Mouse (Mus musculus): ENCODE data around the gene Zfp428. TPM values are rescaled to one million over a fixed set of nuclear protein-coding genes. Genes with fewer than 3 reads are reported as not detected.

Zfp428 gene
- total and polyA plus RNA-seq, 3 experiments: 1.7 to 39.9 (median 4.4) TPM

- Histone ChIP-seq H3K27me3 (ENCODE audit: insufficient read depth, low read length) (peaks cover 35% of the 10 kb centered on the region), H3K4me3 (ENCODE audit: low read depth, low read length) (peak within 1 kb of the TSS; percentile 9; the same call in 1 of the 2 replicates), H3K9me3 (replicated peaks) (no peaks in the 10 kb centered on the region), H3K36me3 (replicated peaks) (no peaks in the 10 kb centered on the region), H3K4me1 (ENCODE audit: insufficient read depth, low read depth, low read length) (peaks cover 12% of the 10 kb centered on the region)
- peak; percentile 45 for DNase-seq (ENCODE audit: low spot score)
- no peak for TF ChIP-seq POLR2AphosphoS5 (IDR thresholded peaks at IDR 0.05; ENCODE audit: insufficient replicate concordance, low read depth, low read length)
- TF ChIP-seq GATA2 (IDR thresholded peaks at IDR 0.05; ENCODE audit: borderline replicate concordance, low read depth, low read length): no peak
- TF ChIP-seq GATA1 (IDR thresholded peaks at IDR 0.05; ENCODE audit: borderline replicate concordance, low read length): no peak
- TF ChIP-seq CTCF (IDR thresholded peaks at IDR 0.05; ENCODE audit: low read depth, low read length): no peak
- no peak for TF ChIP-seq TAL1 (conservative IDR thresholded peaks at IDR 0.05; ENCODE audit: low read depth, low read length)
- no peak for ATAC-seq (ENCODE audit: extremely low read depth, insufficient number of reproducible peaks, low FRiP score, poor library complexity, severe bottlenecking)
Measured at GRCm38 (mm10) chr7:24462388-24463319, 44.2 kb upstream of the Zfp428 start, which contains the start of gene Plaur. Gene Plaur, plus strand, starts transcription at chr7:24462484.

- H3K36me3 ChIP-seq (replicated peaks): no peaks in the 10 kb centered on the region
- DNase-seq (ENCODE audit: low spot score) (no peak), ATAC-seq (ENCODE audit: extremely low read depth, insufficient number of reproducible peaks, low FRiP score, poor library complexity, severe bottlenecking) (no peak)
- H3K4me1 ChIP-seq (ENCODE audit: insufficient read depth, low read depth, low read length): peaks cover 5% of the 10 kb centered on the region
- H3K27me3 ChIP-seq (ENCODE audit: insufficient read depth, low read length): peaks cover 21% of the 10 kb centered on the region
- H3K9me3 ChIP-seq (replicated peaks): no peaks in the 10 kb centered on the region
- no peak overlapping the region for H3K4me3 ChIP-seq (ENCODE audit: low read depth, low read length)
- no peak for TF ChIP-seq GATA2 (IDR thresholded peaks at IDR 0.05; ENCODE audit: borderline replicate concordance, low read depth, low read length)
- no peak for TF ChIP-seq TAL1 (conservative IDR thresholded peaks at IDR 0.05; ENCODE audit: low read depth, low read length)
- TF ChIP-seq POLR2AphosphoS5 (IDR thresholded peaks at IDR 0.05; ENCODE audit: insufficient replicate concordance, low read depth, low read length): no peak
- no peak for TF ChIP-seq GATA1 (IDR thresholded peaks at IDR 0.05; ENCODE audit: borderline replicate concordance, low read length)
- TF ChIP-seq CTCF (IDR thresholded peaks at IDR 0.05; ENCODE audit: low read depth, low read length): no peak
Measured at GRCm38 (mm10) chr7:24466835-24467234, 40.0 kb upstream of the Zfp428 start.

GRCm38 (mm10) chr7:24467886-24468285 is 38.9 kb upstream of the Zfp428 start:
- no peaks in the 10 kb centered on the region for H3K4me1 ChIP-seq (ENCODE audit: insufficient read depth, low read depth, low read length)
- peaks cover 13% of the 10 kb centered on the region for H3K27me3 ChIP-seq (ENCODE audit: insufficient read depth, low read length)
- H3K4me3 ChIP-seq (ENCODE audit: low read depth, low read length): no peak overlapping the region
- no peaks in the 10 kb centered on the region for H3K36me3 ChIP-seq (replicated peaks)
- no peaks in the 10 kb centered on the region for H3K9me3 ChIP-seq (replicated peaks)
- DNase-seq (ENCODE audit: low spot score): no peak
- ATAC-seq (ENCODE audit: extremely low read depth, insufficient number of reproducible peaks, low FRiP score, poor library complexity, severe bottlenecking): no peak
- TF ChIP-seq POLR2AphosphoS5 (IDR thresholded peaks at IDR 0.05; ENCODE audit: insufficient replicate concordance, low read depth, low read length): no peak
- no peak for TF ChIP-seq GATA1 (IDR thresholded peaks at IDR 0.05; ENCODE audit: borderline replicate concordance, low read length)
- no peak for TF ChIP-seq TAL1 (conservative IDR thresholded peaks at IDR 0.05; ENCODE audit: low read depth, low read length)
- TF ChIP-seq CTCF (IDR thresholded peaks at IDR 0.05; ENCODE audit: low read depth, low read length): no peak

- no peaks in the 10 kb centered on the region for H3K36me3 ChIP-seq (replicated peaks)
- no peaks in the 10 kb centered on the region for H3K9me3 ChIP-seq (replicated peaks)
- ATAC-seq (ENCODE audit: extremely low read depth, insufficient number of reproducible peaks, low FRiP score, poor library complexity, severe bottlenecking) (no peak), DNase-seq (ENCODE audit: low spot score) (no peak)
- TF ChIP-seq CTCF (IDR thresholded peaks at IDR 0.05; ENCODE audit: low read depth, low read length) (peak; percentile 42; the same call in 1 of the 2 replicates), POLR2AphosphoS5 (IDR thresholded peaks at IDR 0.05; ENCODE audit: insufficient replicate concordance, low read depth, low read length) (no peak)
- no peak overlapping the region for H3K4me3 ChIP-seq (ENCODE audit: low read depth, low read length)
- no peaks in the 10 kb centered on the region; the same call in 1 of the 2 replicates for H3K4me1 ChIP-seq (ENCODE audit: insufficient read depth, low read depth, low read length)
- peaks cover 12% of the 10 kb centered on the region for H3K27me3 ChIP-seq (ENCODE audit: insufficient read depth, low read length)
Measured at GRCm38 (mm10) chr7:24469126-24469525, 37.7 kb upstream of the Zfp428 start.

- TF ChIP-seq TAL1 (conservative IDR thresholded peaks at IDR 0.05; ENCODE audit: low read depth, low read length): no peak
- ATAC-seq (ENCODE audit: extremely low read depth, insufficient number of reproducible peaks, low FRiP score, poor library complexity, severe bottlenecking): no peak
- DNase-seq (ENCODE audit: low spot score): no peak
- H3K9me3 ChIP-seq (replicated peaks): no peaks in the 10 kb centered on the region
- no peaks in the 10 kb centered on the region for H3K36me3 ChIP-seq (replicated peaks)
- no peak overlapping the region for H3K4me3 ChIP-seq (ENCODE audit: low read depth, low read length)
- H3K27me3 ChIP-seq (ENCODE audit: insufficient read depth, low read length): peaks cover 10% of the 10 kb centered on the region; the same call in 1 of the 2 replicates
- H3K4me1 ChIP-seq (ENCODE audit: insufficient read depth, low read depth, low read length): no peaks in the 10 kb centered on the region; the same call in 1 of the 2 replicates
Measured at GRCm38 (mm10) chr7:24470356-24470755, 36.5 kb upstream of the Zfp428 start.

- no peak for ATAC-seq (ENCODE audit: extremely low read depth, insufficient number of reproducible peaks, low FRiP score, poor library complexity, severe bottlenecking)
- TF ChIP-seq POLR2AphosphoS5 (IDR thresholded peaks at IDR 0.05; ENCODE audit: insufficient replicate concordance, low read depth, low read length) (no peak), GATA2 (IDR thresholded peaks at IDR 0.05; ENCODE audit: borderline replicate concordance, low read depth, low read length) (no peak), TAL1 (conservative IDR thresholded peaks at IDR 0.05; ENCODE audit: low read depth, low read length) (no peak), CTCF (IDR thresholded peaks at IDR 0.05; ENCODE audit: low read depth, low read length) (no peak), GATA1 (IDR thresholded peaks at IDR 0.05; ENCODE audit: borderline replicate concordance, low read length) (no peak)
- no peak for DNase-seq (ENCODE audit: low spot score)
- H3K27me3 ChIP-seq (ENCODE audit: insufficient read depth, low read length): peaks cover 6% of the 10 kb centered on the region; the same call in 1 of the 2 replicates
- no peaks in the 10 kb centered on the region for H3K9me3 ChIP-seq (replicated peaks)
- H3K36me3 ChIP-seq (replicated peaks): no peaks in the 10 kb centered on the region
- H3K4me1 ChIP-seq (ENCODE audit: insufficient read depth, low read depth, low read length): no peaks in the 10 kb centered on the region; the same call in 1 of the 2 replicates
- no peak overlapping the region for H3K4me3 ChIP-seq (ENCODE audit: low read depth, low read length)
Measured at GRCm38 (mm10) chr7:24472442-24472841, 34.4 kb upstream of the Zfp428 start.
